Mouse (Mus musculus): ENCODE measurements at regions not wholly inside any gene's neighbourhood (a gene's known extent, or its start where the extent isn't known, plus 50 kb on each side); places are given as distances from the start of the nearest gene placed in this dataset.

- 82% methylated on average over 6 of the region's 6 CpGs for WGBS
- ATAC-seq, result no peak
Measured at GRCm38 (mm10) chr8:34691776-34692175, 580.2 kb upstream of the Gm10131 start.

GRCm38 (mm10) chr8:34689825-34690493, 578.4 kb upstream of the Gm10131 start:
- H3K9ac ChIP-seq (ENCODE audit: low read depth, low read length), result no peak overlapping the region
- ATAC-seq, result no peak
- peak overlapping the region; percentile 40 for H3K4me2 ChIP-seq (ENCODE audit: low read length)
- no peak overlapping the region for H3K27ac ChIP-seq (ENCODE audit: low read depth, low read length)
- H3K36me3 ChIP-seq (ENCODE audit: control insufficient read depth, insufficient read depth, low read length), result no peaks in the 10 kb centered on the region
- H3K9me3 ChIP-seq (ENCODE audit: control insufficient read depth, low read length), result no peaks in the 10 kb centered on the region
- 16% methylated on average over 9 of the region's 9 CpGs for WGBS
- peaks cover 12% of the 10 kb centered on the region for H3K4me1 ChIP-seq (ENCODE audit: control insufficient read depth, insufficient read depth, low read depth, low read length)
- H3K4me3 ChIP-seq (ENCODE audit: low read length), result peak overlapping the region; percentile 6; the same call in 1 of the 2 replicates
- H3K27me3 ChIP-seq (replicated peaks; ENCODE audit: control insufficient read depth, insufficient read depth, low read length), result no peaks in the 10 kb centered on the region

More at GRCm38 (mm10) chr8:34691776-34692175, 580.2 kb upstream of the Gm10131 start:
- H3K9ac ChIP-seq (ENCODE audit: low read depth, low read length), result no peak overlapping the region
- no peaks in the 10 kb centered on the region for H3K9me3 ChIP-seq (ENCODE audit: control insufficient read depth, low read length)
- H3K4me3 ChIP-seq (ENCODE audit: low read length), result no peak overlapping the region
- H3K27me3 ChIP-seq (replicated peaks; ENCODE audit: control insufficient read depth, insufficient read depth, low read length), result no peaks in the 10 kb centered on the region
- H3K4me1 ChIP-seq (ENCODE audit: control insufficient read depth, insufficient read depth, low read depth, low read length), result peaks cover 12% of the 10 kb centered on the region
- H3K27ac ChIP-seq (ENCODE audit: low read depth, low read length), result no peak overlapping the region
- H3K4me2 ChIP-seq (ENCODE audit: low read length), result no peak overlapping the region
- H3K36me3 ChIP-seq (ENCODE audit: control insufficient read depth, insufficient read depth, low read length), result no peaks in the 10 kb centered on the region

GRCm38 (mm10) chr8:34689049-34689824, 577.7 kb upstream of the Gm10131 start:
- Histone ChIP-seq H3K9me3 (ENCODE audit: control insufficient read depth, low read length) (no peaks in the 10 kb centered on the region), H3K27ac (ENCODE audit: low read depth, low read length) (no peak overlapping the region), H3K9ac (ENCODE audit: low read depth, low read length) (no peak overlapping the region), H3K4me1 (ENCODE audit: control insufficient read depth, insufficient read depth, low read depth, low read length) (peaks cover 12% of the 10 kb centered on the region), H3K36me3 (ENCODE audit: control insufficient read depth, insufficient read depth, low read length) (no peaks in the 10 kb centered on the region), H3K4me2 (ENCODE audit: low read length) (peak overlapping the region; percentile 40), H3K27me3 (replicated peaks; ENCODE audit: control insufficient read depth, insufficient read depth, low read length) (no peaks in the 10 kb centered on the region), H3K4me3 (ENCODE audit: low read length) (peak overlapping the region; percentile 6)
- 0 out of 2 replicates have a peak, but pooled peaks have one; percentile 7 for ATAC-seq
- 15% methylated on average over 32 of the region's 33 CpGs for WGBS

GRCm38 (mm10) chr8:34688396-34689048, 577.0 kb upstream of the Gm10131 start:
- Histone ChIP-seq H3K9me3 (ENCODE audit: control insufficient read depth, low read length) (no peaks in the 10 kb centered on the region), H3K36me3 (ENCODE audit: control insufficient read depth, insufficient read depth, low read length) (no peaks in the 10 kb centered on the region), H3K27me3 (replicated peaks; ENCODE audit: control insufficient read depth, insufficient read depth, low read length) (no peaks in the 10 kb centered on the region), H3K4me2 (ENCODE audit: low read length) (peak overlapping the region; percentile 40), H3K9ac (ENCODE audit: low read depth, low read length) (0 out of 2 replicates have a peak overlapping the region, but pooled peaks have one; percentile 1), H3K4me3 (ENCODE audit: low read length) (peak overlapping the region; percentile 3), H3K4me1 (ENCODE audit: control insufficient read depth, insufficient read depth, low read depth, low read length) (peaks cover 12% of the 10 kb centered on the region), H3K27ac (ENCODE audit: low read depth, low read length) (no peak overlapping the region)
- ATAC-seq, result peak; percentile 73
- WGBS, result 40% methylated on average over 20 of the region's 20 CpGs

GRCm38 (mm10) chr8:34686371-34686770, 574.8 kb upstream of the Gm10131 start:
- no peak overlapping the region for H3K9ac ChIP-seq (ENCODE audit: low read depth, low read length)
- ATAC-seq, result no peak
- H3K9me3 ChIP-seq (ENCODE audit: control insufficient read depth, low read length), result no peaks in the 10 kb centered on the region
- H3K4me1 ChIP-seq (ENCODE audit: control insufficient read depth, insufficient read depth, low read depth, low read length), result peaks cover 12% of the 10 kb centered on the region
- H3K36me3 ChIP-seq (ENCODE audit: control insufficient read depth, insufficient read depth, low read length), result no peaks in the 10 kb centered on the region
- no peaks in the 10 kb centered on the region for H3K27me3 ChIP-seq (replicated peaks; ENCODE audit: control insufficient read depth, insufficient read depth, low read length)
- WGBS, result 75% methylated on average over 10 of the region's 10 CpGs
- H3K4me3 ChIP-seq (ENCODE audit: low read length), result no peak overlapping the region
- no peak overlapping the region for H3K4me2 ChIP-seq (ENCODE audit: low read length)
- no peak overlapping the region for H3K27ac ChIP-seq (ENCODE audit: low read depth, low read length)

GRCm38 (mm10) chr8:34684683-34685082, 573.1 kb upstream of the Gm10131 start:
- 44% methylated on average over 7 of the region's 7 CpGs for WGBS
- Histone ChIP-seq H3K27ac (ENCODE audit: low read depth, low read length) (no peak overlapping the region), H3K4me1 (ENCODE audit: control insufficient read depth, insufficient read depth, low read depth, low read length) (peaks cover 13% of the 10 kb centered on the region), H3K4me3 (ENCODE audit: low read length) (no peak overlapping the region), H3K36me3 (ENCODE audit: control insufficient read depth, insufficient read depth, low read length) (no peaks in the 10 kb centered on the region), H3K9ac (ENCODE audit: low read depth, low read length) (no peak overlapping the region), H3K27me3 (replicated peaks; ENCODE audit: control insufficient read depth, insufficient read depth, low read length) (no peaks in the 10 kb centered on the region), H3K4me2 (ENCODE audit: low read length) (no peak overlapping the region), H3K9me3 (ENCODE audit: control insufficient read depth, low read length) (no peaks in the 10 kb centered on the region)
- no peak for ATAC-seq

GRCm38 (mm10) chr8:34683173-34683572, 571.6 kb upstream of the Gm10131 start:
- H3K36me3 ChIP-seq (ENCODE audit: control insufficient read depth, insufficient read depth, low read length), result no peaks in the 10 kb centered on the region
- peaks cover 5% of the 10 kb centered on the region; the same call in 1 of the 2 replicates for H3K4me1 ChIP-seq (ENCODE audit: control insufficient read depth, insufficient read depth, low read depth, low read length)
- H3K27ac ChIP-seq (ENCODE audit: low read depth, low read length), result no peak overlapping the region
- no peaks in the 10 kb centered on the region for H3K9me3 ChIP-seq (ENCODE audit: control insufficient read depth, low read length)
- ATAC-seq, result no peak
- no peak overlapping the region for H3K4me3 ChIP-seq (ENCODE audit: low read length)
- H3K9ac ChIP-seq (ENCODE audit: low read depth, low read length), result no peak overlapping the region
- no peaks in the 10 kb centered on the region for H3K27me3 ChIP-seq (replicated peaks; ENCODE audit: control insufficient read depth, insufficient read depth, low read length)
- whole genome bisulfite sequencing, result 70% methylated on average over 5 of the region's 5 CpGs
- H3K4me2 ChIP-seq (ENCODE audit: low read length), result no peak overlapping the region

GRCm38 (mm10) chr8:34682221-34682620, 570.7 kb upstream of the Gm10131 start:
- Histone ChIP-seq H3K9ac (ENCODE audit: low read depth, low read length) (no peak overlapping the region), H3K36me3 (ENCODE audit: control insufficient read depth, insufficient read depth, low read length) (no peaks in the 10 kb centered on the region), H3K4me1 (ENCODE audit: control insufficient read depth, insufficient read depth, low read depth, low read length) (peaks cover 5% of the 10 kb centered on the region; the same call in 1 of the 2 replicates), H3K27me3 (replicated peaks; ENCODE audit: control insufficient read depth, insufficient read depth, low read length) (no peaks in the 10 kb centered on the region), H3K4me2 (ENCODE audit: low read length) (no peak overlapping the region), H3K27ac (ENCODE audit: low read depth, low read length) (no peak overlapping the region), H3K4me3 (ENCODE audit: low read length) (no peak overlapping the region), H3K9me3 (ENCODE audit: control insufficient read depth, low read length) (no peaks in the 10 kb centered on the region)
- no peak for ATAC-seq
- 93% methylated on average over 8 of the region's 8 CpGs for WGBS
